Mouse (Mus musculus) heart, postnatal 36 days (tissue): Measurements from ENCODE around the gene Olfr1136. TPM values are rescaled to one million over a fixed set of nuclear protein-coding genes. Genes with fewer than 3 reads are reported as not detected.

Source experiments
- DNase-seq, 2 experiments: peaks; one replicate each; pipeline ENCODE4 v3.0.0; 2021 to 2022
- intact Hi-C: fragments of 180-260 bp; cut with DNase I; formaldehyde crosslinking; loops from one replicate; pipeline ENCODE4 v1.15.1; 2025
- total RNA-seq, 2 experiments: library from RNA; stranded (reverse); gene quantifications; 2 replicates each; pipeline ENCODE4 v1.2.3; 2021

The Olfr1136 gene
- not detected for total RNA-seq

DNA sequence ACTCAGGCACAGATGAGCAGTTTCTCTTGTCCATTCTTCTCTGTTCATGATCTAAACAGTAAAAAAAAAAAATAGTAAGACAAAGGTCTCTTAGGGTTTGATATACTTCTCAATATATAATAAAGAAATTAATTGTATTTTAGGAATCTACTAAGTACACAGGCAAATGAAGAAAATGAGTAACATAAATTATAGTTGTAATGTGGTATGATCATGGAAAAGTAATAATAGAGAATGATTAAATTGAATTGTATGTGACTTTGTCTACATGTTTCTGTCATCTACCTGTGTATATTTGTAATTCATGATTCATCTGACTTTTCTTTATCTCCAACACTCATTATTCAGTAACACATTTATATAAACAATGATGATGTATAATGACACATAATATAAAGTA lies at the start of gene Olfr1136:
Gene Olfr1136 (minus strand): TSS at position 101 of the 400 bp plus-strand sequence.
- no peak for DNase-seq
- intact Hi-C loops: no loop called here

DNA sequence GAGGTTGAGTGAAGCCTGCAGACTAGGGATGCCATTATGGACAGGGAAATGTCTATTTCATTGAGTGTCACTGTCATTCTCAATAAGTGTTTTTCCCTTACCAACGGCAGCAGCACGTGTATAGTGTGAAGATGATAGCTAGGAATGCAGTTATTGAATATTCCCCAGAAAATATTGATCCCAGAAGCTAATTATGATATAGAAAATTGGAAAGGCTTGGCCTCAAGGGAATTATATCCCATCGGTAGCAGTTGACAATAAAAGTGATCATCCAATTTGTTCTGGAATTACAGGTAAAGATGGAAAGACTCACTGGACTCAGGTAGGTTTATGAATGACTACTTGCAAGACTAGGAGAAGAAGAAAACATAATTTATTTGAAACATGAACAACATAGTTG lies 49.7 kb upstream of the Olfr1136 start, which contains the start of gene Olfr1140:
Gene Olfr1140 (plus strand): TSS at position 301 of the 400 bp plus-strand sequence.
- DNase-seq: no peak
- intact Hi-C loops: no loop called here

DNA sequence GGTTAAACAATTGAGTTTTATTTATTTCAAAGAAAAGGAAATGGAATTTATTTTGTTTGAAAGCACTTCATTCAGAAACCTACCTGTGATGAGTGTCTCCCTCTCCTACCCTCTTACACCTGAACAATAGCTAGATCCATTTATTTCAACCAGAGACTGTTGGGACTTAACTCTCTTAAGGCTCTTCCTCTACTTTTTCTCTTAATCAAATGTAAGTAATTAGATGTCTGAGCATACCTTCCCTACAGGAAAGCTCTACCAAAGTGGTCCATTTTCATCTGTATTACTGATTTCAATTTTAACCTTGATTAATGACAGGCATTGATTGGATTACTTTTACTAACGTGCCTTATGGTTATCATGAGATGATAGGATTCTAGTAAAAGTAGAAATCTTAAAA lies 46.1 kb upstream of the Olfr1136 start, which contains the start of gene Olfr1138:
Gene Olfr1138 (minus strand): TSS at position 101 of the 400 bp plus-strand sequence.
- no peak for DNase-seq
- intact Hi-C loops: no loop called here

DNA sequence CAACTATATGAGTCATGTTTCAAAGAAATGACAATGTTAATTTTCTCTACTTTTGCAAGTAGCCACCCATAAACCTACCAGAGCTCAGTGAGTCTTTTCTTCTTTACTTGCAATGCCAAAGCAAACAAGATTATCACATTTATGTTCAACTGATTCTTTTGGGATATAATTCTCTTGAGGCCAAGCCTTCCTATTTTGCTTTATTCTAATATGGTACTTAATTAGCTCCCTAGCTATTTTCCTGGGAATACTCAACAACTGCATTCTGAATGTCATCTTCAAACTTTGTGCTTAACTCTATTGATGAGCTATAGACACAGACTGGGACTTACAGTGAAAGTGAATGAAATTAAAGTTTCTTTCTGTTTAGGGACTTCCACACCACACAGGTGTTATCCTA lies 19.3 kb upstream of the Olfr1136 start, which contains the start of gene Olfr1137:
Gene Olfr1137 (minus strand): TSS at position 101 of the 400 bp plus-strand sequence.
- no peak for DNase-seq
- intact Hi-C loops: no loop called here

DNA sequence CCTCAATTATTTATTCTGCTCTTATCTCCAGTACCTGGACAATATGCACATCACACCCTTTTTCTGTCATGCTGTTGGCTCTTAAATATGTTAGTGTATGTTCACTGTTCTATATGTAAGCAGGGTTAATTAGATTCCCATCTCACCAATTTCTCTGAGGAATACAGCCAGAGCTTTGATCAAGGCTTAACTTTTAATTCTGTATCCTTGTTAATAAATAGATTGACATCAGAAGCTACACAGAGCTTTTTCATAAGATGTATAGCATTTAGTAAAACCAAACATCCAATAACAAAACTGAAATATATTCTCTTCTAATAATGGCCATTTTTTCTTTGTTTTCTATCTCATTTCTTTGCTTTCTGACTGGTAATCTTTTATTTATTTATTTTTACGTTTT lies 20.2 kb downstream of the Olfr1136 start, which contains the start of gene Olfr1135:
Gene Olfr1135 (minus strand): TSS at position 101 of the 400 bp plus-strand sequence.
- no peak for DNase-seq
- intact Hi-C loops: no loop called here

DNA sequence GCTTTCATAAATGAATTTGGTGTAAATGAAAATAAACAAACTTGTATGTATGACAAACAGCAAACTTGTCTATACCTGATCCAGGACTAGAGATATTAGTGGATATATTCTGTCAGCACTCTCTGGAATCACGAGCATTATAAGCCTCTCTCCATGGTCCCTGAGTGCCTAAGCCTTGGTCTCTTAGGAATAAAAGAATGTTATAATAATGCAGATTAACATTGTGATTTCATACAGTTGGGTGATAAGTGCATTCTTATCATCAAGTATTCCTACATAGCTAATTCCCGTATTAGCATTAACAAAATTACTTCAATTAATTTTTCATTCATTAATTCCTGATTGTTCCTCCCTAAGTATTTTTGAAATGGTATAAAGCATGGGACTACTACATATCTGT lies 35.4 kb downstream of the Olfr1136 start, which contains the start of gene Olfr1134:
Gene Olfr1134 (minus strand): TSS at position 101 of the 400 bp plus-strand sequence.
- DNase-seq: no peak
- intact Hi-C loops: no loop called here

DNA sequence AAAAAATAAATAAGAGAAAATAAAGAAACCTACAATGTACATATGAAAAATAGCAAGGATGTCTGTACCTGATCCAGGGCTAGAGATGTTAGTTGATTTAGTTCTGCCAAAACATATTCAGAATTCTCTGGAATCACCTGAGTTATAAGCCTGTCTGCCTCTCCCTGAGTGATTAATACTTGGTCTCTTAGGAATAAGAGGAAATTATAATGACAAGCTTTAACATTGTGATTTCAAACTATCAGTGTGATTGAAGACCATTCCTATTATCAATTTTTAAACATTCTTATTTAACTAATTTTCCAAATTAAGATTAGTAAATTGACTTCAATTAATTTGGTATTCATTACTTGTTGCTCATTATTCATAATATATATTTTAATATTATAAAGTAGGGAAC lies 46.5 kb downstream of the Olfr1136 start, which contains the start of gene Olfr1133:
Gene Olfr1133 (minus strand): TSS at position 101 of the 400 bp plus-strand sequence.
- no peak for DNase-seq
- intact Hi-C loops: no loop called here

Other genes with a start within 250 kb of the Olfr1136 start
- not detected for gene Olfr1126, start 240.0 kb downstream of the Olfr1136 start, total RNA-seq
- gene Pramel7, start 196.9 kb downstream of the Olfr1136 start, total RNA-seq: not detected
- gene Pramel6, start 187.4 kb downstream of the Olfr1136 start, total RNA-seq: not detected
- not detected for gene Olfr153, start 162.2 kb downstream of the Olfr1136 start, total RNA-seq
- gene Olfr1128, start 148.4 kb downstream of the Olfr1136 start, total RNA-seq: not detected
- not detected for gene Olfr1129, start 120.0 kb downstream of the Olfr1136 start, total RNA-seq
- gene Olfr1130, start 87.7 kb downstream of the Olfr1136 start, total RNA-seq: not detected
- gene Olfr1131, start 66.8 kb downstream of the Olfr1136 start, total RNA-seq: not detected
- gene Olfr1132, start 56.4 kb downstream of the Olfr1136 start, total RNA-seq: not detected
- not detected for gene Olfr1133, start 46.6 kb downstream of the Olfr1136 start, total RNA-seq
- gene Olfr1134, start 35.5 kb downstream of the Olfr1136 start, total RNA-seq: not detected
- not detected for gene Olfr1135, start 20.3 kb downstream of the Olfr1136 start, total RNA-seq
- not detected for gene Olfr1137, start 19.2 kb upstream of the Olfr1136 start, total RNA-seq
- not detected for gene Olfr1138, start 46.0 kb upstream of the Olfr1136 start, total RNA-seq
- not detected for gene Olfr1140, start 49.8 kb upstream of the Olfr1136 start, total RNA-seq
- not detected for gene Olfr1141, start 60.0 kb upstream of the Olfr1136 start, total RNA-seq
- not detected for gene Olfr152, start 85.5 kb upstream of the Olfr1136 start, total RNA-seq
- not detected for gene Olfr1143, start 106.6 kb upstream of the Olfr1136 start, total RNA-seq
- gene Olfr1145, start 115.9 kb upstream of the Olfr1136 start, total RNA-seq: not detected
- gene Olfr1148, start 136.6 kb upstream of the Olfr1136 start, total RNA-seq: not detected
- not detected for gene Olfr1150-ps1, start 150.0 kb upstream of the Olfr1136 start, total RNA-seq
- gene Olfr1151, start 161.9 kb upstream of the Olfr1136 start, total RNA-seq: not detected
- not detected for gene Olfr1152, start 172.5 kb upstream of the Olfr1136 start, total RNA-seq
- gene Olfr1153, start 201.0 kb upstream of the Olfr1136 start, total RNA-seq: not detected
- not detected for gene Olfr1154, start 211.2 kb upstream of the Olfr1136 start, total RNA-seq